Mouse (Mus musculus) neutrophil, adult 59 days (primary cell): ENCODE results near the gene Incenp. TPM values are rescaled to one million over a fixed set of nuclear protein-coding genes. Genes with fewer than 3 reads are reported as not detected.

ENCODE experiments used
- total RNA-seq, 2 experiments: library from RNA; stranded (reverse); gene quantifications; 1 replicate in 1 of 2; 2 replicates in 1 of 2; pipeline ENCODE4 v1.2.4; 2023

The Incenp gene
- 100 to 1,000 TPM; 188 to 200 TPM for total RNA-seq

DNA sequence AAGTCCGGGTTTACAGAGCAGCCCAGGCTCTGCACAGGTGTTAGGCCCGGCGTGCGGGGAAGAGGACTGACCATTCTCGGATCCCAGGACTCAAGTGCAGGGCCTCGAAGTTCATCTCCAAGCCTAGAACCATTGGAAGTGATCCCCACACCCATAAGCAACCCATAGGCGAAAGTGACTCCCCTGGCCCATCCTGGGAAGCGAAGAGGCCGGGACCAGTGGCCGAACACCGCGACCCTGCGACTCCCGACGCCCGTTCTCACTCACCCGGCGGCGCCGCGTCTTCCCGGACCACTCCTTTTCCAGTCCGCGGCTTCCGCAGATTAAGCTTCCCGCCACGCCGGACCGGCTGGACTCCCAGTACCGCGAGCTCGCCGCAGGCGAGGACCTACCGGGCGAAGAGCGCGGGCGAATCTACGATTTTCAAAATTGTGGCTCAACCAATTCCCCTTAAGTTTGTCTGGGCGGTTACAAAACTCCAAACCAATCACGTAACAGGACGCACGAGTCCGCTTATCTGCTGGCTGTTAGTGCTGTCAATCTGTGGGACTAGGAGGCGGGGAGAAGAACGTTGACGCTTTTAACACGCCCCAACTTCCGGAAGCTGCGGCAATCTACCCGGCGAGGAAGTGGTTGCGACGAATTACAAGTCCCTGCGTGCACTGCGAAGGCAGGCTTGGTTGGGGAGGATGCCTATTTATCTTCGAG, at the start of gene Incenp:
Gene Incenp (minus strand): TSS at position 480 of the 708 bp plus-strand sequence.

DNA sequence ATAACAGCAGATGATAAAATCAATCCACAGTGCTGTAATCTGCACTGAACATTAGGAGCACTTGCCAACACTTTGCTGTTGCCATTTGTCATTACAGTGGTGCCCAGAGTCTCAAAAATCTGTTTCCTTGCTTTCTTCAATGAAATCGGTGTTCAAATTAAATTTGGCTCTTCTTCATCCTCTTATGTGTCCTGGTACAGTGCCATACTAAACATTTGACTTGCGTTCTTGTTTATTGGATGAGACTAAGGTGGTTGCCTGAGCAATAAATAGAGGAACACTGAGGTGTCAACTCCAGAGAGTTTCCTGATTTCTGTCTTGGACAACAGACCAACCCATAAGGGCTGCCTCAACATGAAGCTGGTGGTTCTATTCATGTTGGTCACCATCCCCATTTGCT, 52.1 kb downstream of the Incenp start, which contains the start of gene Scgb2a2:
Gene Scgb2a2 (plus strand): TSS at position 301 of the 400 bp plus-strand sequence.

Other genes starting within 250 kb of the Incenp start
- gene Scgb2a2, start 52.0 kb downstream of the Incenp start, total RNA-seq, result not detected
- gene Fth1, start 81.0 kb upstream of the Incenp start, total RNA-seq, result 1,000 to 10,000 TPM; 2,763 to 3,169 TPM
- not detected for gene Best1, start 102.1 kb upstream of the Incenp start, total RNA-seq
- gene Rab3il1, start 102.1 kb upstream of the Incenp start, total RNA-seq, result 1 to 10 TPM; 5.0 to 9.6 TPM
- 1 to 10 TPM; 2.0 to 5.5 TPM for gene Fads3, start 142.0 kb upstream of the Incenp start, total RNA-seq
- gene Fads2, start 202.2 kb upstream of the Incenp start, total RNA-seq, result 1 to 10 TPM; 2.0 to 5.1 TPM